Mouse (Mus musculus) adrenal gland (tissue): ENCODE measurements around the gene Ogt.

Source experiments
- intact Hi-C: fragments of 180-260 bp; cut with DNase I; formaldehyde crosslinking; loops from one replicate; pipeline ENCODE4 v1.15.1; 2025
- long read RNA-seq, 2 experiments: library from polyadenylated mRNA; unstranded; transcript quantifications; one replicate each; pipeline ENCODE4 v2.0.0; 2020; ENCODE audit warnings: borderline replicate concordance in 1 of 2; ENCODE audit not compliant: insufficient replicate concordance in 1 of 2

Ogt gene
- long read RNA-seq, experiment 1, partial matches to known transcripts, result 11 of 23 reads
- long read RNA-seq, experiment 1, other reads (novel, unspliced or antisense), result 4 of 23 reads
- long read RNA-seq, experiment 2, partial matches to known transcripts, result 15 of 21 reads
- long read RNA-seq, experiment 2, other reads (novel, unspliced or antisense), result 1 of 21 reads

- intact Hi-C loops, result no loop called here
Observed at GRCm38 (mm10) chrX:101639741-101640166, at the start of gene Ogt. Gene Ogt, plus strand, starts transcription at chrX:101640060.

- intact Hi-C loops, result no loop called here
Observed at GRCm38 (mm10) chrX:101616183-101616582, 23.7 kb upstream of the Ogt start.

GRCm38 (mm10) chrX:101617889-101618288 is 22.0 kb upstream of the Ogt start:
- intact Hi-C loops, result no loop called here

- intact Hi-C loops, result no loop called here
Observed at GRCm38 (mm10) chrX:101620317-101620716, 19.5 kb upstream of the Ogt start.

GRCm38 (mm10) chrX:101622539-101622938 is 17.3 kb upstream of the Ogt start:
- intact Hi-C loops, result no loop called here

- intact Hi-C loops, result no loop called here
Observed at GRCm38 (mm10) chrX:101636821-101637525, 2.9 kb upstream of the Ogt start.

- intact Hi-C loops, result no loop called here
Observed at GRCm38 (mm10) chrX:101638856-101639255, 1.0 kb upstream of the Ogt start.

- intact Hi-C loops, result no loop called here
Observed at GRCm38 (mm10) chrX:101639306-101639705, 554 bp upstream of the Ogt start.

- intact Hi-C loops, result no loop called here
Observed at GRCm38 (mm10) chrX:101640194-101641160, 617 bp downstream of the Ogt start.

- intact Hi-C loops, result no loop called here
Observed at GRCm38 (mm10) chrX:101641161-101641530, 1.3 kb downstream of the Ogt start.

- intact Hi-C loops, result no loop called here
Observed at GRCm38 (mm10) chrX:101642091-101642490, 2.2 kb downstream of the Ogt start.

GRCm38 (mm10) chrX:101645286-101645685 is 5.4 kb downstream of the Ogt start:
- intact Hi-C loops, result no loop called here

GRCm38 (mm10) chrX:101646621-101647020 is 6.8 kb downstream of the Ogt start:
- intact Hi-C loops, result no loop called here

- intact Hi-C loops, result no loop called here
Observed at GRCm38 (mm10) chrX:101695686-101696085, 55.8 kb downstream of the Ogt start.

GRCm38 (mm10) chrX:101697537-101697936 is 57.7 kb downstream of the Ogt start:
- intact Hi-C loops, result no loop called here

GRCm38 (mm10) chrX:101698232-101698631 is 58.4 kb downstream of the Ogt start:
- intact Hi-C loops, result no loop called here

- intact Hi-C loops, result no loop called here
Observed at GRCm38 (mm10) chrX:101705111-101705510, 65.3 kb downstream of the Ogt start.

- intact Hi-C loops, result no loop called here
Observed at GRCm38 (mm10) chrX:101720401-101720800, 80.5 kb downstream of the Ogt start.

GRCm38 (mm10) chrX:101730010-101730409 is 90.2 kb downstream of the Ogt start:
- intact Hi-C loops, result no loop called here

GRCm38 (mm10) chrX:101732644-101733043 is 92.8 kb downstream of the Ogt start:
- intact Hi-C loops, result no loop called here

- intact Hi-C loops, result no loop called here
Observed at GRCm38 (mm10) chrX:101733288-101733687, 93.4 kb downstream of the Ogt start.

GRCm38 (mm10) chrX:101733828-101734319 is 94.0 kb downstream of the Ogt start, which contains the start of gene Cxcr3:
Gene Cxcr3, minus strand, starts transcription at chrX:101734269.
- intact Hi-C loops, result no loop called here
